Mouse (Mus musculus) T-helper 1 cell (primary cell): ENCODE results near the gene Atp5l.

Experiments
- in situ Hi-C: fragments of 300-600 bp; cut with MboI, MseI; formaldehyde crosslinking; loops from one replicate; pipeline ENCODE4 v1.15.1; 2025; ENCODE audit warnings: high pct_unique_total_duplicates

Gene Atp5l

GRCm38 (mm10) chr9:44897024-44897423 is 23.5 kb downstream of the Atp5l start:
- in situ Hi-C loops: no loop called here

DNA sequence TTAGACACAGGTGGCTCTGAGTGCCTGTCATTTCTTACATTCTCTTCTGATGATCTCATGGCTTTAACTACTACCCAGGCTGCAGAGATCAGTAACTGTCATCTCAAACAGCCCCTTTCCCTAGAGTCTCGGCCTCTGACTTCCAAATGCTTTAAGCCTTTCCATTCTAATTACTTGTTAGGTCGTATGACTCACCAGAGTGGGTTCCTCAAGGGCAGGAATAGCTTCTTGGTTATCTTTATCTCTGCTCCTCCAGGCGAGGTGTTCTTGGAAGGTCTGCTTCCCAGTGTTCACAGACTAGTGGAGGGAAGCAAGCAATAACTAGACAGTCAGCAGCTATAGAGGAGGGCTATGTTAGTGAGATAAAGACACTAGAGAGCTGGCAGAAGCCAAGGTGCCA is 27.9 kb downstream of the Atp5l start:
- in situ Hi-C loops: no loop called here

DNA sequence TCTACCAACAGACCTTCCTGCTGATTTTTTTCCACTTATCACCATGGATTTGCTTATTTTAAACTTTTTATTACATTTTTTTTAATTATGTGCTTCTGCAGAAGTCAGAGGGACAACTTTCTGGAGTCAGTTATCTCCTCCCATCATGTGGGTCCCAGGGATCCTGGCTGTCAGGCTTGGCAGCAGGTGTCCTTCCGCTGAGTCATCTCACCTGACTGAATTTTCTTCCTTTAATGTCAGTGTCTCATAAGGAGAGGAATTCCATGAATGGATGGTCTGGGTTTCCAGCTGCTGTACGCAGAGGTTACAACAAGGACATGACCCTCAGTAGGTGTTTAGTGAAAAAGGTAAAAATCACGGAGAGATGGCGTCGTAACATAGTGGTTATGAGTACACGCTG is 29.3 kb downstream of the Atp5l start:
- in situ Hi-C loops: no loop called here

DNA sequence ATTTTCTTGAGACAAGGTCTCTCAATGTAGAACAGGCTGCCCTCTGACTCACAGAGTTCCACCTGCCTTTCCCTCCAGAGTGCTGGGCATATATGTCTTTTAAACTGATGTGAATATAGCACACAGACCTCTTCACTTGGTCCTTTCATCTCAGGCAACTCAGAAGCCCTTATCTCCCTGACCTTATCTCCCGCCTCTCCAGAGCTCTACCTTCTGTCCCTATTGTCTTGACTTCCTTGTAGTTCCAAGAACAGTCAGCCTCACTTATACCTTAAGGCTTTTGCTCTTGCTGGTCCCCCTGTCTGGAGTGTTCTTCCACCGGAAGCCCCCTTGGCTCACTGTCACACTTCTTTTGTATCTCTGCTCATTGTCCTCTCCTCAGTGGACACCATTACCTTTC is 30.4 kb downstream of the Atp5l start:
- in situ Hi-C loops: no loop called here

- in situ Hi-C loops: no loop called here
These were observed 32.4 kb downstream of the Atp5l start for GRCm38 (mm10) chr9:44888114-44888624.

DNA sequence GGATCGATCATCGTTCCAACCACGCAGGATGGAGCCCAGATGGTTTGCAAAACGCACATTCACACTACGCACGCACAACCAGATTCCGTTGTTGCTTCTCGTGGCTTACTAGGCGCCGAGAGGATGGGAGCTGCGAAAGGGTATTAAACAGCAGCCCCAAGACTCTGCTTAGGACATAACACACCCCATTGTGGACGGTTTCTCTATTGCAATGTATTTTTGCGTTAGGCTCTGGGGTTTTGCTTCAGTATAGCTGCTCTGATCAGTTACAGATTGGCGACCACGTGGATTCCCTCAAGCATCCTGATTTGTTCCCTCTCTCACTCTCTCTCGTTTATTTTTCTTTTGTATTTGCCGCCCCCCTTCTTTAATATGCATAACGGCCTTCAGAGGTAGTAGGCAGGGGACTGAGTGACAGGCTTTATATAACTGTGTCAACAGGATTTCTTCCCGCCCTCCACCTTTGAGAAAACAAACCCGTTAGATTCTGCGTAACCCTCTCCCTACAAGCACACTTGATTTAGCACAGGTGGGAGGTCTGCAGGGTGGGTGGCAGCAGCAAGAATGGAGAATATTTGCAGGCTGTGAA is 37.5 kb downstream of the Atp5l start:
- in situ Hi-C loops: no loop called here

DNA sequence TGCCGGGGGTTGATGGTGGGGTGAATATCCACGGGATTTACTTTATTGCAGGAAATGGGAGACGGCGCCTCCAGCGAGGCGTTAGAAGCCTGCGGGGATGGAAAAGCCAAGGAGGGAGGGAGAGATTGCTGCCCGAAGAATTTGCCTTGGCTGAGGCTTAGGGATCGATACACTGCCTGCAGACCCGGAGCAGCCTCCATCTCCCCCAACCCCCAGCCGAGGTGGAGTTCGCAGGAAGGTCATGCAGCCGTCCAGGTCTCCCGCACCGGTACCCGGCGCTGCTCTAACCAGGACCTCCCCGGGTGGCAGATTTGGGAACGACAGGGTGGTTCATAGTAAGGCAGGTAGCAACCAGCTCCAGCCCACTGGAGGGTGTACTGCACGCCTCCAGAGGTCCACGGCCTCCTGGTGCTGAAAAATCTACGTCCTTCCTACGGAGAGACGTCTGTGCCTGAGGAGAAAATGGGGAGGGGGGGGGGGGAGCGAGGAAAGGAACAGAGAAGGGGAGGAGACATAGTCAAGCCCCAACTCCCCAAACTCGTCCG is 38.0 kb downstream of the Atp5l start:
- in situ Hi-C loops: no loop called here

DNA sequence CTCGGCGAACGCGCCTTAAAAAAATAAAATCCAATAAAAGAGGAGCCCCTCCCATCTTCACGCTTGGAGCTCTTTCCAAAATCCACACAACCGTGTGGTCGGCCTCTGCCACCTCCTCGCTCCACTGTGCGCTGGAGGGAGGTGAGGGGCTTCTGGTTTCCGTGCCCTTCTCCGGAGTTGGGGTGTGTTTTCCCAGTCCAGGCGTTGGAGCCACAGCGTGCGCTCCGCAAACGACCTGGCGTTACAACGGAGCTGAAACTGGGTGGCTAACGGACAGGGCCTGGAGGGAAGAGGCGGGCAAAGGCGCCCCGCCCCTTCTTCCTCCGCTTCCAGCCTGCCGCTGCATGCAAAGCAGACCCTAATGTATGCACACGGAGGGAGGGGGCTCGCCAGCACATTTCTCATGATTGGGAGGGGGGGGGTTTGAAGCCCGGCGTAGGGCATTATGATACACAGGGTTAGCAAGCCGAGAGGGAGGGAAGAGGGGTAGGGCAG is 38.6 kb downstream of the Atp5l start:
- in situ Hi-C loops: no loop called here

DNA sequence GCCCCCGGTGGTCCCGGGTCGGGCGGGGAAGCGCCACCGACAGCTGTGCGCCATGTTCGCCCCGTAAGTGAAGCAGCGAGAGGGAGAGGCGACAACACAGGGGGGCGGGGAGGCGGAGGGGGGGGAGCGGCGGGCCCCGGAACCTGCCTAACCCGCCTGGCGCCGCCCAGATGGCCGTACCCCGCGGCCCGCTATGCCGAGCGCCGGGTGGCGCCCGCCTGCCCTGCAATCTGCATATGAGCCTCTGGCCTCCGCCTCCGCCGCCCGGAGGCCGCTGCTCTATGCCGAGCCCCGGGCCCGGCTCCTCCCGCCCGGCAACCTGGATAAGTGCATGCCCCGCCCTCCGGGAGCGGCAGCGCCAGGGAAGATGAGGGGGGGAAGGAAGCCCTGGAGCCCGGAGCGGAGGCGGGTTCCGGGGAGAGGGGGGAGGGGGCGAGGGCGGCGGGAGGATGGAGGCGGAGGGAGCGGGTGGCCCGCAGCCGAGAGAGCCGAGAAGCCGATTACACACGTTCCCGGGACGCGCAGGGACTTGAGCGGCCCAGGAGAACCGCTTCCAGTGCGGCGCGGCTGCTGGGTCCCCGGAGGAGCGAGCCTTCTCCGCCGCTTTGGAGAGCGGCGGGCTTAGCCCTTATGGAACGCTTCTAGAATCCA is 39.2 kb downstream of the Atp5l start, which contains the start of gene Kmt2a:
Gene Kmt2a (minus strand): TSS at position 76 of the 651 bp plus-strand sequence.
- in situ Hi-C loops: no loop called here

DNA sequence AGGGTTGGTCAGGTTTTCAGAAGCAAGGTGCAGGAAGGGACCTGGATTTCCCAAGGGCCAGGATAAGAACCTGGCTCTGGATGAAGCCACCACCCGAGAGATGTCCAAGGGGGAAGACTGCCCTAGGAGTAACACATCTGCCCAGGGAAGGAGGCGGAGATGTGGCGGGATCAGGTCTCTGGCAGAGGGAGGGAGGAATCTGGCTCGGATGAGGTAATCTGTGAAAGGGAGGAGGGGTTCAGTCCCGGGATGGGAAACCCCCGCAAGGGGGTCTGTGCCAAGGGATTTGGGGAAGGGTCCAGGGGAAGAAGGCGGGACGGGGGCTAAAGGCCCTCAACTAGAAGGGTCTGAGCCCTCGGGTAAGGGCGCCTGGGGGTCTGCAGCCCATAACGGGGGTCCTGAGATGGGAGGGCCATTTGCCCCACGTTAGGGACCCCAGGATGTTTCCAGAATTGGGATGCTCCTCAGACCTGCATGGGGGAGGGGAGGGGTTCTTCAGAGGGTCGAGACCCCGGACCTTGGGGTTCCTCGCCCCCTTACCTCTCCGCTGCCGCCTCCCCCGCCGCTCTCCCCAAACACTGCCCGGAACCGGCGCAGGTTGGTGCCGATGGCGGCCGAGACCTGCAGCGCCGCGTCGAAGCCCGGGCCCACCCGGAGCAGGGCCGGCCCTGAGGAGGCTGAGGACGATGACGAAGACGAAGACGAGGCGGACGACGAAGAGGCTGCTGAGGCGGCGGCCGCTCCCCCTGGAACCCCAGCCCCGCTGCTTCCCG is 40.0 kb downstream of the Atp5l start:
- in situ Hi-C loops: no loop called here

DNA sequence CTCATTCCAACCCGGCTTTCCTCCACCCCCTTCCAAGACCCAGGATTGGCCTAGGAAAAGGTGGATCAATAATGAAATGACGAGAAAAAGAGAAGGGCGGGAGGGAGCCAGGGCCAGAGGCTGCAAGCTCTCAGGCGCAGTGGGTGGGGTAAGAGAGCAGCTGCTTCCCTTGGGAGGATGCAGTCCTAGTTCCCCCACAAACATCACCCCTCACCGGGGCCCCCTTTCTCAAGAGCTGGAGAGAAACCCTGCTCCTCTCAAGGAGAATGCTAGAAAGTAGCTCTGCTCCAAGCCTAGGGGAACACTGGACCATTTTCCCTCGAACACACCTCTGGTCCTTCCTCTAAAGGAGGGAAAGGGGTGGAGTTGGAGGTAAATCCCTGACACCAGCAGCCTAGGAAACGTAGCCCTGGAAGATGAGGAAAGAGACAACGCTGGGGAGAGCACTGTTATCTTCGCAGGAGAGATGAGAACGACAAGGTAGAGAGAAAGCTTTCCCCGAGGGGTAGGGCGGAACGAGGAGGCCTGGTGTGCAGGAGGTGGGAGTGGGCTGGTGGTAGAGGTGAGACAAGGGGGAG is 40.8 kb downstream of the Atp5l start:
- in situ Hi-C loops: loop anchor here (5.0 kb wide), 1 partner anchor 37 kb away; no protein-coding TSS in a partner anchor

DNA sequence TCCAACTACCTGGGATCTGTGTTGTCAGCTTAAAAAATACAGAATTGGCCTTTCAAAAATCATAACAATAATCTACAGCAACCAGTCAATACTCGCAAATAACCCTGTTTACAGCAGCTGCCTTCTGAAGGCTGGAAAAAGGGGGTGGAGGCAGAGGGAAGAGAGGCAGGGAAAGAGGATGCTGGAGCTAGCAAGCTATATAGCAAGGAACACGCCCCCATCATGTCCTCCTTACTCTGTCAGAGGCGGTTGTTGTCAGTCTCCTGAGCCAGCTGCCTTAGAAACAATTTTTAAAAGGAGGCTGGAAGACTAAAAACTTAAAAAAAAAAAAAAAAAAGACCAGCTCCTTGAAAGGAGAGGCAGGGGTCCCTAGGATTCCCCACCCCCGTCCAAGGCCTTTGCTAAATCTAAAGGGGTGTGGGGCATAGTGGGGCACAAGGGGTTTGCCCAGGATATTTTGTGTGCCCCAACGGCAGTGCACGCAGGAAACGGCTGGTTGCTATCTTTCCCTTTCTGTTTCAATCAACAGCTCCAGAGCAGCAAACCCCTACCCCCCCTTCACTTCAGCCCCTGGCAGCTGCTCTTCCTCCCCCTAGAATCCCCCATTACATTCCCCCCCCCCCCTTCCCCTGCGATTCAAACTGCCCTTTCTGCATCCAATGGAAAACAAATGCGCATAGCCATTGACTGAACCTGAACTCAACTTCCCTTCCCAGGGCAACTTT is 41.6 kb downstream of the Atp5l start:
- in situ Hi-C loops: loop anchor here (5.0 kb wide), 1 partner anchor 37 kb away; no protein-coding TSS in a partner anchor

DNA sequence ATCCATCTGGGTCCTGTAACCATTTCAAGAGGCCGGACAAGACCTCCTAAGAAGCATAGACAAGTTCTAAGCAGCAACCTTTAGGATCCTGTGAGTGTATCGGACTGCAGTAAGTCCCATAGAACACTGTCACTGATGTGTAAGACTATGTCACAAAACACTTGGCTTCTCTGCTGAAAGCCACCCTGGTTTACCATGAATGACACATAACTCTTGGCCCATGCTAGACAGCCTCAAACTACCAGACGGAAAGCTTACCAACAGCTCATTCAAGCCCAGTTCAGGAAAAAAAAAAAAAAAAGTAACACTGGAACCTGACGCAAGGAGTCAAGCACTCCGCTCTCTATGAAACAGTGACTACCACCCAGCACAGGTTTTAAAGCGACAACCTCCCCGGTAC is 42.9 kb downstream of the Atp5l start:
- in situ Hi-C loops: loop anchor here (5.0 kb wide), 1 partner anchor 35 kb away; no protein-coding TSS in a partner anchor

GRCm38 (mm10) chr9:44875476-44875875 is 45.1 kb downstream of the Atp5l start:
- in situ Hi-C loops: loop anchor here (5.0 kb wide), 1 partner anchor 33 kb away; no protein-coding TSS in a partner anchor

DNA sequence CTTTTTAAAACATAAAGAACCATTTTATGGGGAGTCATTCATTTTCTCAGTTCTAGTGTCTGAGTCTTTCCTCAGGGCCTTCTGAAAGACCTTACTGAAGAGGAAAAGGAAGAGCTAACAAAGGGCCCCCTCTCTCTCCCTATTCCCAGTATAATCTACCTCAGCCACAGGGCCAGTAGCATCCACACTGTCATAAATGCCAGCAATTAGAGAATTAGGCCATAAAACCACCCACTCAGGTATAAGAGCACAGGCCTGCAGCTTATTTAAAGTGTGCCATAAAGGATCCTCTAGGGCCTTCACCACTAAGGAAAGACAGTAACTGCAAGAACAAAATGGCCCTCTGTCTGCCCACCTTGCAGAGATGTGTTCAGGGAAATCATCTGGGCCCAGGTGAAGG is 46.3 kb downstream of the Atp5l start:
- in situ Hi-C loops: loop anchor here (5.0 kb wide), 1 partner anchor 337 kb away; no protein-coding TSS in a partner anchor

DNA sequence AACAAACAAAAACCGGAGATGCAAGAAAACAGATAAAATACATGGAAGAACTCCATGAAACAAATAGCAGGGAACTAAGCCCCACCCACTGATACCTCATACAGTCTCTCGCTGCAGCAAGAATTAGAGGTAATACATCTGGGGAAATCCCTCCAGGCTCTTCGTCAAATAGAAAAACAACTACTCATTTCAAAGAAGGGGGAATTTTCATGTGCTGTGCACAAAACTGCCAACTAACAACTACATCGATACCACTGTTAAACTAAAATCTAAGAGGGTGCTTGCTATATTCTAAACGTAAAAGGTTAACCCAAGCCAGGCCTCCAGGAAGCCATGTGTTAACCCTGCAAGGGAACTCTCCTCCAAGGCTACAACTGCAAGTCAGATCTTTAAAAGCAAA is 46.9 kb downstream of the Atp5l start:
- in situ Hi-C loops: loop anchor here (5.0 kb wide), 1 partner anchor 336 kb away; no protein-coding TSS in a partner anchor

GRCm38 (mm10) chr9:44868336-44869094 is 52.0 kb downstream of the Atp5l start:
- in situ Hi-C loops: no loop called here

GRCm38 (mm10) chr9:44867664-44868063 is 52.9 kb downstream of the Atp5l start:
- in situ Hi-C loops: no loop called here

GRCm38 (mm10) chr9:44866501-44867240 is 53.9 kb downstream of the Atp5l start:
- in situ Hi-C loops: no loop called here
